Mouse (Mus musculus) stomach, embryonic 16.5 days (tissue): ENCODE results near the gene Jmjd6. TPM values are rescaled to one million over a fixed set of nuclear protein-coding genes. Genes with fewer than 3 reads are reported as not detected.
A peak's percentile ranks its signal among the peaks of the same experiment; 100 is the strongest.

ENCODE experiments used
- ATAC-seq: fragments of 200-750 bp; cut with Nextera tagmentation; 2 replicates; pipeline ENCODE4 v1.8.0; 2017; ENCODE audit warnings: moderate number of reproducible peaks, moderate TSS enrichment; ENCODE audit not compliant: insufficient read depth, low FRiP score
- H3K27ac ChIP-seq: fragments of 300-500 bp; sonication (generic); 2 replicates; pipeline ENCODE4 v1.5.1; 2014; ENCODE audit warnings: low read length
- H3K27me3 ChIP-seq: fragments of 300-500 bp; sonication (generic); 2 replicates; pipeline ENCODE4 v1.6.1; 2014; ENCODE audit warnings: low read length, control low read depth, mixed read lengths; ENCODE audit not compliant: control insufficient read depth, insufficient read depth
- H3K36me3 ChIP-seq: fragments of 300-500 bp; sonication (generic); 2 replicates; pipeline ENCODE4 v1.6.1; 2014; ENCODE audit warnings: low read length; ENCODE audit not compliant: control insufficient read depth, insufficient read depth
- H3K4me1 ChIP-seq: fragments of 300-500 bp; sonication (generic); 2 replicates; pipeline ENCODE4 v1.6.1; 2014; ENCODE audit warnings: low read length, control low read depth, mixed read lengths; ENCODE audit not compliant: control insufficient read depth, insufficient read depth
- H3K4me2 ChIP-seq: fragments of 300-500 bp; sonication (generic); 2 replicates; pipeline ENCODE4 v1.6.1; 2014; ENCODE audit warnings: low read depth, low read length, mixed read lengths
- H3K4me3 ChIP-seq: fragments of 300-500 bp; sonication (generic); replicated peaks from 2 replicates; pipeline ENCODE4 v1.5.1; 2014; ENCODE audit warnings: mild to moderate bottlenecking, low read length
- H3K9ac ChIP-seq: fragments of 300-500 bp; sonication (generic); 2 replicates; pipeline ENCODE4 v1.6.1; 2014; ENCODE audit warnings: low read length
- H3K9me3 ChIP-seq: fragments of 300-500 bp; sonication (generic); replicated peaks from 2 replicates; pipeline ENCODE4 v1.6.1; 2016; ENCODE audit warnings: low read length, control low read depth; ENCODE audit not compliant: control insufficient read depth
- WGBS: fragments of 180-500 bp; shearing (Covaris S2); extraction: QIAGEN DNeasy Blood & Tissue Kit; methylation state at CpG from one replicate; pipeline ENCODE4 v1.1.7; 2014; 5-methylcytosine and 5-hydroxymethylcytosine counted together
- polyA plus RNA-seq: library from polyadenylated mRNA; unstranded; fragments of >200 nt; fragmentation: Nextera tagmentation; extraction: Ambion mirVana; gene quantifications from 2 replicates; pipeline ENCODE4 v1.2.1, GENCODE M21; 2015

Jmjd6 gene
- polyA plus RNA-seq, 1 experiment from 2014 or later = 68.8 TPM

- 48% methylated on average over 10 of the region's 10 CpGs for WGBS
- H3K4me2 ChIP-seq = no peak overlapping the region
- peaks cover 34% of the 10 kb centered on the region for H3K4me1 ChIP-seq
- no peaks in the 10 kb centered on the region for H3K9me3 ChIP-seq
- no peak overlapping the region for H3K27ac ChIP-seq
- H3K36me3 ChIP-seq = no peaks in the 10 kb centered on the region
- H3K9ac ChIP-seq = no peak overlapping the region
- H3K4me3 ChIP-seq = no peak overlapping the region
- no peak for ATAC-seq
- H3K27me3 ChIP-seq = no peaks in the 10 kb centered on the region
Observed at GRCm38 (mm10) chr11:116822215-116822614, 21.0 kb downstream of the Jmjd6 start.

- Histone ChIP-seq H3K9me3 (no peaks in the 10 kb centered on the region), H3K27ac (no peak overlapping the region), H3K4me1 (peaks cover 29% of the 10 kb centered on the region), H3K9ac (no peak overlapping the region), H3K4me2 (no peak overlapping the region), H3K36me3 (no peaks in the 10 kb centered on the region), H3K4me3 (no peak overlapping the region), H3K27me3 (no peaks in the 10 kb centered on the region)
- no peak for ATAC-seq
- 66% methylated on average over 13 of the region's 13 CpGs for WGBS
Observed at GRCm38 (mm10) chr11:116821057-116821940, 21.9 kb downstream of the Jmjd6 start.

- 75% methylated on average over 5 of the region's 5 CpGs for WGBS
- H3K27me3 ChIP-seq = no peaks in the 10 kb centered on the region
- H3K36me3 ChIP-seq = no peaks in the 10 kb centered on the region
- H3K4me3 ChIP-seq = no peak overlapping the region
- no peak overlapping the region for H3K9ac ChIP-seq
- H3K4me2 ChIP-seq = no peak overlapping the region
- no peak overlapping the region for H3K27ac ChIP-seq
- no peak for ATAC-seq
- peaks cover 31% of the 10 kb centered on the region for H3K4me1 ChIP-seq
- H3K9me3 ChIP-seq = no peaks in the 10 kb centered on the region
Observed at GRCm38 (mm10) chr11:116819932-116820593, 23.2 kb downstream of the Jmjd6 start.

- Histone ChIP-seq H3K4me3 (no peak overlapping the region), H3K36me3 (no peaks in the 10 kb centered on the region), H3K27ac (no peak overlapping the region; the same call in 1 of the 2 replicates), H3K27me3 (no peaks in the 10 kb centered on the region), H3K9me3 (no peaks in the 10 kb centered on the region), H3K9ac (no peak overlapping the region), H3K4me1 (peaks cover 44% of the 10 kb centered on the region), H3K4me2 (no peak overlapping the region)
- WGBS = 31% methylated on average over 8 of the region's 8 CpGs
- ATAC-seq = no peak
Observed at GRCm38 (mm10) chr11:116818722-116819121, 24.5 kb downstream of the Jmjd6 start.

GRCm38 (mm10) chr11:116817567-116817966 lies 25.7 kb downstream of the Jmjd6 start:
- no peak overlapping the region for H3K4me2 ChIP-seq
- no peaks in the 10 kb centered on the region for H3K36me3 ChIP-seq
- no peak for ATAC-seq
- 95% methylated on average over 5 of the region's 5 CpGs for WGBS
- no peak overlapping the region for H3K27ac ChIP-seq
- H3K4me1 ChIP-seq = peaks cover 56% of the 10 kb centered on the region
- no peaks in the 10 kb centered on the region for H3K9me3 ChIP-seq
- no peak overlapping the region for H3K4me3 ChIP-seq
- H3K9ac ChIP-seq = no peak overlapping the region
- H3K27me3 ChIP-seq = no peaks in the 10 kb centered on the region

- no peak for ATAC-seq
- Histone ChIP-seq H3K4me1 (peaks cover 51% of the 10 kb centered on the region), H3K9ac (no peak overlapping the region), H3K4me2 (no peak overlapping the region), H3K4me3 (no peak overlapping the region), H3K27me3 (no peaks in the 10 kb centered on the region), H3K36me3 (no peaks in the 10 kb centered on the region), H3K9me3 (no peaks in the 10 kb centered on the region), H3K27ac (no peak overlapping the region)
- WGBS = 81% methylated on average over 5 of the region's 5 CpGs
Observed at GRCm38 (mm10) chr11:116816769-116817168, 26.5 kb downstream of the Jmjd6 start.

GRCm38 (mm10) chr11:116814884-116815415 lies 28.3 kb downstream of the Jmjd6 start:
- Histone ChIP-seq H3K27ac (peak overlapping the region; percentile 94), H3K27me3 (no peaks in the 10 kb centered on the region), H3K4me3 (no peak overlapping the region), H3K36me3 (no peaks in the 10 kb centered on the region), H3K4me2 (peak overlapping the region; percentile 27), H3K4me1 (peaks cover 54% of the 10 kb centered on the region), H3K9ac (peak overlapping the region; percentile 43; the same call in 1 of the 2 replicates), H3K9me3 (no peaks in the 10 kb centered on the region)
- no peak for ATAC-seq
- 30% methylated on average over 7 of the region's 7 CpGs for WGBS

- Histone ChIP-seq H3K27ac (peak overlapping the region; percentile 94), H3K9ac (peak overlapping the region; percentile 43), H3K36me3 (no peaks in the 10 kb centered on the region), H3K4me1 (peaks cover 50% of the 10 kb centered on the region), H3K4me2 (peak overlapping the region; percentile 27), H3K9me3 (no peaks in the 10 kb centered on the region), H3K4me3 (no peak overlapping the region), H3K27me3 (no peaks in the 10 kb centered on the region)
- peak; percentile 55 for ATAC-seq
- 23% methylated on average over 20 of the region's 20 CpGs for WGBS
Observed at GRCm38 (mm10) chr11:116814076-116814883, 29.0 kb downstream of the Jmjd6 start.
